Mouse (Mus musculus) common myeloid progenitor, adult 5-6 weeks (primary cell): ENCODE measurements around the gene Gabbr2. TPM values are rescaled to one million over a fixed set of nuclear protein-coding genes. Genes with fewer than 3 reads are reported as not detected.

ENCODE experiments used
- ATAC-seq: replicated peaks from 2 replicates; pipeline ENCODE4 v1.8.0; 2016; ENCODE audit warnings: low read depth, mild to moderate bottlenecking, moderate TSS enrichment, inconsistent platforms; ENCODE audit not compliant: poor library complexity, severe bottlenecking
- total RNA-seq: library from RNA; stranded (forward); fragments of 200-1000, 187-1606 nt; gene quantifications from 2 replicates; pipeline ENCODE4 v1.2.3, GENCODE M21; 2017

The Gabbr2 gene
- 0.05 TPM in 1 of 2 replicates, not detected in the other for total RNA-seq

DNA sequence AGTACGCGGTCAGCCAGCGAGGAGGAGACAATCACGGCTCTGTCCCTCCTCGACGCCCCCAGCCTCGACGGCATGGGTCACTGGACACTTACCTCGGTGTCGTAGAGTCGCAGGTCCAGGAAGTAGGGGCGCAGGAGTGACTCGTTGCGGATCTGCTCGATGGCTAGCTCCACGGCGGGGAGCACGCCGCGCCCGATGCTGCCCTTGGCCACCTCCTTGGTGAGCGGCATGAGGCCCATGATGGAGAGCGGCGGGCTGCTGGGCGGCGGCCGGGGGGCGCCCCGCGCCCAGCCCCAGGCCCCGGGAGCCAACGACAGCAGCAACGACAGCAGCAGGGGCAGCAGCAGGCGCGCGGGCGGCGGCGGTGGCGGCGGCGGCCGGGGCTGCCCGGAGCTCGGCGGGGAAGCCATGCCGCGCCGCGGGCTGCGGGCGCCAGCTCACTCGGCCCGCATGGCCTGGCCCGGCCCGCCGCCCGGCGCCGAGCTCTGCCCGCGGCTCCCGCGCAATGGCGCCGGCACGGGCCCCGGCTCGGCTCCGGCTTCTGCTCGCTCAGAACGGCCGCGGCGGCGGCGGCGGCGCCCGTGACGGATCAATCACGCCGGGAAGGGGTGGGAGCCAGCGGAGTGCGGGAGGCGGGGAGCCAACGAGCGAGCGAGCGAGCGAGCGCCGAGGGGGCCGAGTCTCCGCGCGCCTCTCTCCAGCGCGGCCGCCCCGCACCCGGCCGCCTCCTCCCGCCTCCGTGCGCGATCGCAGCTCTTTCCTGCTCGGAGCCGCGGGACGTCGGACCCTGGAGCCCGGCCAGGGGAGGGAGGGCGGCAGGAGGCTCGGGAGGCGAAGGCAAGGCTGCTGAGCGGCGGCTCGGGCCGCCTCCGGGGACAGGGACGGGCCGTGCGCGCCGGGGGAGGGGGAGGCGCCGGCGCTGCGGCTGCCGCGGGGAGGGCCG, at the start of gene Gabbr2:
Gene Gabbr2 (minus strand): TSS at position 858 of the 943 bp plus-strand sequence.
- ATAC-seq, result no peak

DNA sequence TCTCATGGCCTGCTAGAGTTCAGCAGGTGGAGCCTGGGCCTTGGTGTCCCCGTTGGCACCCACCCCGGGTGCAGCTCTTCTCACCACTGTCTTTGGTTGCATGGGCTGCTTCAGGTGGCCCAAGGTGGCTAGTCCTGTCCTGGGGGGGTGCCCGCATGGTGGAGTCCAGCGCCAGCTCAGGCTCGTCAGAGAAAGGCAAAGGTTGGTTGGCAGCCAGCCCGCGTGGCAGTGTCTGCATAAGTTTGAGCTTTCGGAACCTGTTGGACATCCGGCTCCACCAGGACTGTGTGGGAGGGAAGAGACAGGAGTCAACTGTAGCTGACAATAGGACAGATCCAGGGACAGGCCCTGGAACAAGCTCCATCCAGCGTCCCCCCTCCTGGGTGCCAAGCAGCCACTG, 47.9 kb upstream of the Gabbr2 start:
- no peak for ATAC-seq

DNA sequence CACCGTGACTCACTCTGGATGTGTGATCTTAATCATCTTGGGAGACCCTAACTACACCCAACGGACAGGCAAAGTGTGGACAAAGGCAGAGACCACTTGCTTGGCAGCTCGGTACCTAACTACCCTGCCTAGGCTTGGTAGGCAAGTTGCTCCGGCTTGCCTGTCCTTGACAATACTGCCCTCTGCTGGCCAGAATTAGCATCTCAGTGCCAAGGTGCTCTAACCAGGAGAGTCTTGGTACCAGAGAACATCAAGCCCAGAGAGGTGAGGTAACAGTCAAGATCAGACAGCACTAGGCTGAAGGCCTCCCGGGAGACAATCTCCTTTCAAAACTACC, 45.6 kb upstream of the Gabbr2 start:
- peak; percentile 70 for ATAC-seq

DNA sequence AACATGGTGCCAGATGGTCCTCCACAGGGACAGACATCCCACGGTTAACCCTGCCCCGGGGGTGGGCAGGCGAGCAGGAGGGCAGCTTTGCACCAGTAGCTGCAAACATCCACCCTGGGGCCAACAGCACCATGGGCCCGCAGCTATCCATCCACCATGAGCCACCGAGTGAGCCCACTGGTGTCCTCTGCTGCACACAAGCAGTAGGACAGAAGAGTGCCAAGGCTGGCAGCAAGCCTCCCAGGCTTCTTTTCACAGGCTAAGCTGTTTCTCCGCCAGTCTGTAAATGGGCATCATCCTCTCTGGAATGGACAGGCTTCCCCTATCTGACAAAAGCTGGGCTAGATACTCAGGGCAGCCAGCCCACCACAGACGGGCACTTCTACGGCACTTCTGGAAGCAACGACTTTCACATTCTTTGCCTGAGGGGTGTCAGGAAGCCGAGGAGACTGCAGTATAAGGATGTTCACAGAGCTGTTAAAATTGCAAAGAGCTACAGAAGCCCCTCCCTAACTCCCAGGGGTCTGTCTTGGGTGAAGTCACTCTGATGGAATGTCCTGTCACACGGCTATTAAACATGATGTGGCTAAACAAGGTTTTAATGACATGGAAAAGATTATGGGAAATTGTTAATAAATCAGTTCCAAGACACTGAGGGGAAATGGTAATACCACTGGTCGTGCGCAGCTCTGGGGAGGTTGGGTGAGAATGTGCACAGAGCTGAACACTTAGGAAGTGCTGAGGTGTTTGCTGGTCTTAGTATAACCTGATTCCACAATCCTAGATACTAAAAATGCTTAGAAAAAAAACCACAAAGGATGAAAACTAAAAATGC, 45.0 kb upstream of the Gabbr2 start:
- no peak for ATAC-seq

DNA sequence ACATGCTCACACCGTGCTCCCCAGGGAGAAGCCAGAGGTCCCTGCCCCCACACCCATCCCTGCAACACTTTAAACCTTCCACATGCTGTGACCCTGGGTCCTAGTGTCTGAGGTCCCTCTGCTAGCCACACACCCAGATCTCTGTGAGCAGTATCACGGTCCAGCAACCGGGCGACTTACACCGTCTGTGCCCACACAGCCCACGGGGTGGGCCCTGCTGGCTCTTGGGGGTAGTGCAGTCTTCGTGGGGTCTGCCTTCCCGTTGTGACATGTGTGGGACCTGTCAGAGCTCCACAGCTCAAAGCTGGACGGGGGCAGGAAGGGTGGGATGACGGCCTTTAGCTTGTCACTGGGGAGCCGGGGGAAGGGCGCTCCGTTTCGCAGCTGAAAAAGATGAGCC, 43.9 kb upstream of the Gabbr2 start:
- no peak for ATAC-seq

DNA sequence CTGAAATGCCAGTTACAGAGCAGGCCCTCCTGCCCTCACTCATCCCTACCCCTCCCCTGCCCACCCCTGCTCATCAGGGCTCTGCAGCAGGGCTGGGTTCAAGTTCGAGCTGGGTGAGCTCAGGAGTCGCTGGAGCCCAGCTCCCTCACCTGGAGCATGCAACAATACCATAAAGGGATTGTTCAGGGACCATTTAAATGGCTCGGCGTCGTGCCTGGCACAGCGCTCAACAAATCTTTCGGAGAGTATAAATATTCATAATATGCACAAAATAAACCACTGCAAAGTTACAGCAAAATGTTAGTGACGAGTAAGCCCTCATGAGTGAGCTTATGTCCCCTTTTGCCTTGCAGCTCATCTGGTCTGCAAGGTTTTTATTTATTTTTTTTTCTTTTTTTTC, 40.5 kb upstream of the Gabbr2 start:
- ATAC-seq, result no peak

DNA sequence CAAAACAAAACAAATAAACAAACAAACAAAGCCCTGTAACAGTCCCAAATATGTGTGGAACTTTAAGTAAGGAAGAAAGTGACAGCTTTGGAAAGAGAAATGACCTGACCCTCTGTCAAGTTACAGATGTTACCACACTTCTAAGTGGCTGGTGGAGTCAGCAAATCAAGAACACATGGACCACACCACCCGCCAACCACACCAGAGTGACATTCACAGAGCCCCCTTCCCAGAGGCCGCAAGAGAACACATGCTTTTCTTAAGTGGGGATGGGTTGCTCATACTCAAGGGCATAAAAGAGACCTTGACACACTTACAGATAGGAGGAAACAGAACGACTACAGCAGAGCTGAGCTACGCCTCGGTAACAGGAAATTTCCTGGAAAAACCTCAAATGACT, 37.1 kb upstream of the Gabbr2 start:
- no peak for ATAC-seq

DNA sequence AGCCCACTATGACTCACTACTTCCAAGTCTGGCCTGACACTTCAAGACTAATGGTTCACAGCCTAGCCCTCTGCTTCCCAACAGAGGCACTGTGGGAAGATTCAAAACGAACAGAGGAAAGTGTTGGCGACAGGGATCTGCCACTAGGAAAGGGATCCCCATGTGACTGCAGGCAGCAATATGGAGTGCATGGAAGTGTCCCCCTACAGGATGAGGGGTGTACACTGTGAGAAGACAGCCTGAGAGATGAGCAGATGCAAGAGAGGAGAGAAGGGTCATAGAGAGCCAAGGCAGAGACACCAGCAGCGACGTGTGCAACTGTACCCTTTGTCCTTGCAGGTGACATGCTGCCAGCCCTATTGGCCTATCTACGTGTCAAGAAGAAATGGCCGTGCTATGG, 32.3 kb upstream of the Gabbr2 start:
- ATAC-seq, result no peak

DNA sequence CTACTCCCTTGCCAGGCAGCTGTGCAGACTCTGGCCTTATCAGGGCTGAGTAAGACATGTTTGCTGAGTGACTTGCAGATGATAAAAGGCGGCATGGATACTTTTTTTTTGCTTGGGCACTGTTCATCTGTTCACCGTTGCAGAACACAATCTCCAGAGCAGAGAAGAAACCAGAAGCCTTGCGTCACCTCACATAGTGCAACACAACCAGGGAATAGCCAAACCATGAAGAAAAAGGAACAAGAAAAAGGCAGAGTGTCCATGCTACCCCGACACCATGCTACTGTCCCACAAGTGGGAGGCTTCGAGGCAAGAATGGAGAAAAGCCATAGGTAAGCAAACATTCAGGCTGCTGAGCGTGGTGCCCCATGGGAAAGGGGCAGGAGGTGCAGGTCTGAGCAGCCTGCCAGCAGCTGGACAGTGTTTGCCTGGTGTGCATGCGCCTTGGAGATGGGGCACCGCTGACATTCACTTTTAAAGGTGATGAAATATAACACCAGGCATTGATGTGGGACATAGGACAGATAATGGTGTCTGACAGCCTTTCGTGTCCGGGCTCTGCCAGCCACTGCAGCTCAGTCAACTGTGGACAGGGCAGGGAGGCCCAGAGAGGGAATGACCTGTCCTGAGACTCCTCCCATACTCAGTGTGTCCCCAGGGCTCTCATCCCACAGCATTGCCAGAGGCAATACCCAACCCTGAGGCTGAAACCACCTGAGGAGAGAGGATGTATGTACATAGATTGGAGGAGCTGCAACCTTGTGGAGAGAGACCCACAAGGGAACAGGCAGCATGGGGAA, 31.3 kb upstream of the Gabbr2 start:
- ATAC-seq, result no peak

DNA sequence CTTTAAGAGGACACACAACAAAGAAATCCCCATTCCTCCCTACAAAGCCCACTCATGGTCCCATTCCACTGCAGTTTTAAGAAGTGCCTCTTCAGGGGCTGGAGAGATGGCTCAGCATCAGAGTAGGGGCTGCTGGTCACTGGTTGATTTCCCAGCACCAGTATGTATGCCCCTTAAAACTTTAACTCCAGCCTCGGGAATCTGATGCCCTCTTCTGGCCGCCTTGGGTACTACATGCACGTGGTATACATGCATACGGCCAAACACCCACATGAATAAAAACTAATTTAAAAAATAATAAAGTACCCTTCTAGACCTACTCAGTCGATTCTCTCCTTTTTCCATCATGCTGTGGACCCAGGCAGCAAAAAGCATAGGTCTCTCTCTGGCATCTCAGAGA, 28.9 kb upstream of the Gabbr2 start:
- peak; percentile 62; the same call in 1 of the 2 replicates for ATAC-seq

DNA sequence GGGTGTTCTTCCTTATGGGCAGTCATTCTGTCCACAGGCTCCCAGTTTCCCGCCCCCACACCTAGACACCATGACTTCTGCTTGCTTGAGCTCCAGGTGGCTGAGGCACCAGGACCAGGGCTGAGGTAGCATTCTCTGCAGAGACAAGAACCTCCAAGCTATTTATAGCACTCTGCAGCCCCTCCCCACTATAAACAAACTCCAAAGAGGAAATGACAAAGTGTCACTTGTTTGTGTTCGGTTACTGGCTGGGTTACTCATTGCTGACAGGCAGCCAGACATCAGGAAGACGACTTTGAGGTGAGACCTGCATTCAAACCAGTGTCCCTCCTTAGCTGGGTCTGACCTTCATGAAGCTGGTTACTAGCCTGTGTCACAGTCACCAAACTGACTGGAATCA, 23.5 kb upstream of the Gabbr2 start:
- no peak for ATAC-seq

DNA sequence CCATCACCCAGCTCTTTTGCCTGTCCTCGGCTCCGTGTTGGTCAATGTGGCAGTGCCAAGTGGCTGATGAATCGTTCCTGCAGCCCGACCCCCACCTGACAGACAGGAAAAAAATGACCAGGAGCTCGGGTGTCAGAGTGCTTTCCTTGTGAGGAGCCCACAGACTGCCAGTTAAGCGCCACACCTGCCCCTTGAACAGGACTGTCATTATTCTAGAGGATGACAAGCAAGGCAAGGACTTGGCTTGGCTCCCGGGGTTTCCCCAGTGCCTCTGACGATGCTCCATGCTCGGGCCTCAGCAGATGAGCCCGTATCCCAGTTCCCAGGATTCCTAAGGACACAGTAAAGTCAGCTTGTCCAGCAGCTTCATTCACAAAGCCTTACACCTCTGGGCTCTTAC, 20.8 kb upstream of the Gabbr2 start:
- no peak for ATAC-seq

DNA sequence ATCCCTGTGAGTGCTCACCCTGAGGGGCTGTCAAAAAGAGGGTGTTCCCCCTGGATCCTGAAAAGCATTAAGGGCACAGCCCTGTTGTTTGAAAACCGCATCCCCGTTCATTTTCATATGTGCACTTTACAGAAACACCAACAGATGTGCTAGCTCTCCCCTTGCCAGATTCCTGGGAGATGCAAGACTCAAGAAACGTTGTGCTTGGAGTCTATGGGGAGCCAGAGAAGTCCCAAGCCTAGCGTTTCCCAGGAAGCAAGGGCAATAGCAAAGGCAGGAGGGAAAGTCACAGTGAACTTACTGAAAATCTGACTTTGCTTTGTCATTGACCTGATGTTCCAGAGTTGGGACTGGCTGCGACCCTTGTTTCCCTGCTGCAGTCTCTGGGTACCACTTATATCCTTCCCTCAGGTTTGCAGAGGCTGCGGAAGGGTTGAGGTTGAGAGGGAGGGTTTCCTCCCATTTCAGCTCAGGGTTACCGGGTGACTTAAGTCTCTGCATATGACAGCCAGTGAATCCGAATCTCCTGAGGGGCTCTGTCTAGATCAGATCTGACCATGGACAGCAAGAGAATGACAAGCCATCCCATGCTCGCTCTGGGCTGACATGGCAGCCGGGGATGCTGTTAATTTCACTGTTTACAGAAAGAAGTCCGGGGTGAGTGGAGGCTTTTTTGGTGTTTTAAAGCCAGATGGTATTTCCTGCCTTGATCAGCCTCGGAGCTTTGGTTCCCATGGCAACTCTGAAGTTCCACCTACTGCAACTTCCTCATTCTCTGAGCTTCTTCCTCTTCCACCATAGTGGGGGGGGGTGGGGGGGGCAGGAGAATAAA, 18.9 kb upstream of the Gabbr2 start:
- ATAC-seq, result peak; percentile 90

DNA sequence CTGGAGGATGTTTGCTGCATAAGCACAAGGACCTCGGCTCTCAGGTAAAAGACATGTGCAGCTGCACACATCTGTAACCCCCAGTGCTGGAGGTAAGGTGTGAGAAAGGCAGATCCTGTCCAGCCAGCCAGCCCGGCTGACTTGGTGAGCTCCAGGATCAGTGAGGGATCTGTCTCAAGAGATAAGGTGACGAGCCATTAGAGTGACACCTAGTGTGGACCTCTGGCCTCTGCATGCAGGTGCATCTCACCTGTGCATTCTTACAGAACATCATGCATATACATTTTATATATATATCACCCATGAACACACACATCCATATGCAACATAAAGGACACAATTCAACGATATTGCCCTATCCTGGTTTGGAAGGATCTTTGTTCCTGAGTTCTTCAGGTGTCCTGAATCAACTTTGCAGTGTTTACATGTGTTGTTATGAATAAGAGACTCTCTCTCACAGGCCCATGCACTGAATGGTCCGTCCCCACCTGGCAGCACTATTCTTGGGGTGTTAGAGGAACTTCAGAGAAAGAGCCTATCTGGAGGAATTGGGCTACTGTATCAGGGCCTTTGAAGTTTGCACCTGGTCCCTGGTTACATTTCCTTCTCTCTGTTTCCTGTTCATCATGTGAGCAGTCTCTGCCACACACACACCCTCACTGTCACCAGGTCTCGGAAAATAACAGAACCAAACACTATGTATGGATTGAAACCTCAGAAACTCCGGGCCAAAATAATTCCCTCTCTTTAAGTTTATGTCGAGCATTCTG, 9.1 kb upstream of the Gabbr2 start:
- ATAC-seq, result no peak

DNA sequence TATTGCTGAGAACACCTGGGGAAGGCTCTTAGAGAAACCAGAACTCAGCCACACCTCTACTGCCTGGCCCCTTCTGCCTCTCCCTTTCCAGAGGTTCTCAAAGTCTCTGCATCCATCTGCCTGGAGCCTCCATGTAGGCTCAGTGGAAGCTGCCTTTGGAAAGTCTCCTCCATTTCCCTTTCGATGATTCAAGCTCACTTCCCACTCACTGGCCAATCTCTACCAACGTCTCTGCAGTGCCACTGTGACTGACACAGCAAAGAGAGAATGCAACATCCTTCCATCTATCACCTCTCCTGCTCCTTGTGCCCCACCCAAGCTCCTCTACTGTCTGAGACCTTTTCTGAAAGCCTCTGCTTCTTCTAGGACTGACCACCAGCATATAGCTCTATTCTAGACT, 6.3 kb upstream of the Gabbr2 start:
- no peak for ATAC-seq

DNA sequence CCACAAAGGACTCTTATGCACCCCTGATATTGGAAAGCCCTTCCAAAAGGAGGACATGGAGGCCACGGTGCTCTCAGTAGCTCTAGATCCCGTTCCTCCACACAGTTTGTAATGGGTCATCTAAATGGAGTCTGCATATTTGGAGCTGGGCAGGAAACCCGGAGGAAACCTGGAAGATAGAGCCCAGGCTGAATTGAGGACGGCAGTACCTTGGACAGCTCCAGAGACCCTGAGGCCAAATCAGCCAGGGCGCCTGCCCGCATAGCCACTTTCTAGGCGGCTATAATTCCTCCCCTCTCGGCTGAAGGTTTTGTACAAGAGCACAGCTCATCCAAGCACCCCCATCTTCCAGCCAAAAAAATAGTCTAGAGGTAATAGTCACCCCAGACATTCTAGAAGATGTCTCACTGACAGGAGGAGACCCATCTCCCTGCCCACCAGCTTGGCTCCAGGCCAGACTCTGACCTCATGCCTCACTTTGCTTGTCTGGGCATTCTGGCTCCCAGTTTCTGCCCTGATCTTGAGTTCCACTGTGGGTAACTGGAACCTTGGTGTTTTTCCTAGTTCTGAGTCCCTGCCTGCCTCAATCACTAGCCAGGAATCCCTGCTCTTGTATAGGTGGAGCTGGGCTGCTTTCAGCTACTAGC, 1.3 kb upstream of the Gabbr2 start:
- peak; percentile 85 for ATAC-seq

DNA sequence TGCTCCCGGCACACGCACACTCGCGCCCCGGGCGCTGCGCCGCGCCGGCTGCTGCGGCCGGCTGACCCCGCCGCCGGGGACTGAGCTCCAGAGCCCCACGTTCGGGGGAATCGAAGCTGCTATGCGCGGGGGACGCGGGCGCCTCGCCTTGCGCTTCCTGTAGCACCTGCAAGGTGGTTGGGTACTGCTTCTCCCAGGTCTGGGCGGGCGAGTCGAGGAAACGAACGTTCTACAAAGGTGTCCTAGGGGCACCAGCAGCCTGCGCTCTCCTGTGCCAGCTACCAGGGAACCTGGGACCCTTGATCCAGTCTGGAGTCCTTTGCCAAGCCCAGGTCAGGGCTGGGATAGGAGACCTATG, 265 bp upstream of the Gabbr2 start:
- no peak for ATAC-seq

DNA sequence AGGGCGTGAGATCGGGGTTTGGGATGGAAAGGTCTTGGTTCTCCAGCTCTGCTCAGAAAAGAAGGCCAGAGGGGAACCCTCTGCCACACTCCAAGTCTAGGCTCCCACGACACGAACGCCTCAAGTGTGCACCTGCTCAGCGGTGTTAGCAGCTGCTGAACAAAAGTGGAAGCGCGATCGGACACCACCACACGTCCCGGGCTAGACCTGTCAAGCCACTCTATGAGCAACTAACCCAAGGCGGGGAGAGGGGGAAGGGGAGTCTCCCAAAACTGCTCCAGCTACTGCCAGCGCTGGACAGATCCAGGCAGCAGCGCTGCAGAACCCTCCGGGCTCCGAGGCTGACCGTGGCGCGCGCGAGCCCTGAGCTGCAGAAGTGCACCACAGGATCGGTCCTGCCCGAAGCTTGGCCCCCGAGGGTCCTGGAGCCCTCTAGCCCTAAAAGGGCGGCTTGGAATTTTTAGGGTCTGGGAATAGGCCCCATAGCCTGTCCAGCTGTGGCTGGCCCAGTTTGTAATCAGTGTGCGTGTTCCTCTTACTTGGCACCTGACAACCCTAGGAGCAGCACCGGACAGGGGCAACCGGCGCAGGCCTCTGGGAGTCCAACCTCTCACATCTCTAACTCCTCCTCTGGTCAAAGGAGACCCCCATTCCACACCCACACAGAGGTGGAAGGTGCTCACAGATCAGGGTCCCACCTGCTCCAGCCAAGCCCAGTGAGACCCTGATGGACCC, 1.2 kb downstream of the Gabbr2 start:
- 0 out of 2 replicates have a peak, but pooled peaks have one; percentile 3 for ATAC-seq
